9 mouse cellular contexts compared by ENCODE assay signal in genomic region chr1:89860017-89860730, GRCm38 (mm10).
A peak's percentile ranks its signal among the peaks of the same experiment; 100 is the strongest.
DNase-seq lines count a peak whose midpoint lies in the region; ATAC-seq and TF ChIP-seq lines count a peak whose summit lies in the region.
"Had no signal": no experiment of that assay in that cellular context is flagged by ENCODE, and none has a peak within 500 bp of the region (broad histone marks: within the 10 kb centered on the region; RNA-seq: fewer than 3 reads in every experiment).

No protein-coding gene starts in this region.

- no peaks in the 10 kb centered on the region for H3K36me3 ChIP-seq in ES-Bruce4 (ENCODE audit: control insufficient read depth, insufficient read depth, low read length, poor library complexity, severe bottlenecking)
- no peaks in the 10 kb centered on the region for H3K36me3 ChIP-seq in embryonic facial prominence, embryonic 12.5 days
- no peaks in the 10 kb centered on the region for H3K36me3 ChIP-seq in hindbrain, embryonic 15.5 days
- H3K36me3 ChIP-seq in midbrain, embryonic 15.5 days (replicated peaks): no peaks in the 10 kb centered on the region
- H3K36me3 ChIP-seq: liver, embryonic 15.5 days had no signal

- H3K9ac ChIP-seq in ES-Bruce4 (ENCODE audit: low read depth, poor library complexity, severe bottlenecking): no peak overlapping the region
- H3K9ac ChIP-seq in embryonic facial prominence, embryonic 12.5 days: no peak overlapping the region
- H3K9ac ChIP-seq in hindbrain, embryonic 15.5 days: no peak overlapping the region
- H3K9ac ChIP-seq in midbrain, embryonic 15.5 days: no peak overlapping the region
- H3K9ac ChIP-seq: liver, embryonic 15.5 days had no signal

- 44% methylated on average over 2 of the region's 2 CpGs for WGBS in embryonic facial prominence, embryonic 12.5 days
- WGBS in hindbrain, embryonic 15.5 days: 18% methylated on average over 2 of the region's 2 CpGs
- WGBS in midbrain, embryonic 15.5 days: 35% methylated on average over 2 of the region's 2 CpGs

- ATAC-seq in embryonic facial prominence, embryonic 12.5 days (ENCODE audit: insufficient number of reproducible peaks, insufficient read depth, low FRiP score, low TSS enrichment): no peak
- ATAC-seq in hindbrain, embryonic 15.5 days (ENCODE audit: low FRiP score, low read depth): peak; percentile 58
- peak; percentile 46; the same call in 1 of the 2 replicates for ATAC-seq in midbrain, embryonic 15.5 days (replicated peaks)
- ATAC-seq in inflammation-experienced regulatory T-cells, adult 6 months: no peak

- peaks cover 10% of the 10 kb centered on the region for H3K4me1 ChIP-seq in ES-Bruce4 (ENCODE audit: control insufficient read depth, insufficient read depth, low read length)
- peaks cover 14% of the 10 kb centered on the region; the same call in 1 of the 2 replicates for H3K4me1 ChIP-seq in embryonic facial prominence, embryonic 12.5 days
- H3K4me1 ChIP-seq in hindbrain, embryonic 15.5 days (replicated peaks): peaks cover 27% of the 10 kb centered on the region
- peaks cover 14% of the 10 kb centered on the region for H3K4me1 ChIP-seq in midbrain, embryonic 15.5 days
- H3K4me1 ChIP-seq: liver, embryonic 15.5 days had no signal

- peak; percentile 47; the same call in 1 of the 2 replicates for TF ChIP-seq EP300 in ES-Bruce4 (IDR thresholded peaks at IDR 0.05; ENCODE audit: insufficient read depth, low read depth, low read length)

- no peak overlapping the region for H3K4me2 ChIP-seq in embryonic facial prominence, embryonic 12.5 days (replicated peaks)
- H3K4me2 ChIP-seq in hindbrain, embryonic 15.5 days: no peak overlapping the region
- H3K4me2 ChIP-seq in midbrain, embryonic 15.5 days: no peak overlapping the region
- H3K4me2 ChIP-seq: liver, embryonic 15.5 days had no signal

- no peaks in the 10 kb centered on the region for H3K27me3 ChIP-seq in ES-Bruce4 (ENCODE audit: control insufficient read depth, insufficient read depth, low read length, poor library complexity, severe bottlenecking)
- H3K27me3 ChIP-seq in embryonic facial prominence, embryonic 12.5 days: no peaks in the 10 kb centered on the region
- no peaks in the 10 kb centered on the region for H3K27me3 ChIP-seq in hindbrain, embryonic 15.5 days
- no peaks in the 10 kb centered on the region for H3K27me3 ChIP-seq in midbrain, embryonic 15.5 days (replicated peaks)
- H3K27me3 ChIP-seq: liver, embryonic 15.5 days had no signal

- peak; percentile 14 for DNase-seq in adrenal gland, adult 2 months
- DNase-seq in adrenal gland, postnatal 25 days: no peak
- no peak for DNase-seq in spleen, postnatal 10 days (ENCODE audit: low spot score in 2 of 2)

- TF ChIP-seq POLR2A in ES-Bruce4 (IDR thresholded peaks at IDR 0.05; ENCODE audit: insufficient read depth, low read length): no peak

- H3K9me3 ChIP-seq in ES-Bruce4 (replicated peaks; ENCODE audit: control insufficient read depth, insufficient read depth, low read length, poor library complexity, severe bottlenecking): no peaks in the 10 kb centered on the region
- H3K9me3 ChIP-seq in embryonic facial prominence, embryonic 12.5 days: no peaks in the 10 kb centered on the region
- H3K9me3 ChIP-seq in hindbrain, embryonic 15.5 days: no peaks in the 10 kb centered on the region
- H3K9me3 ChIP-seq in midbrain, embryonic 15.5 days: no peaks in the 10 kb centered on the region
- H3K9me3 ChIP-seq: liver, embryonic 15.5 days had no signal

- peak overlapping the region; percentile 51 for H3K27ac ChIP-seq in ES-Bruce4 (ENCODE audit: insufficient read depth, low read length)
- peak overlapping the region; percentile 14; the same call in 1 of the 2 replicates for H3K27ac ChIP-seq in embryonic facial prominence, embryonic 12.5 days
- H3K27ac ChIP-seq in hindbrain, embryonic 15.5 days (replicated peaks): no peak overlapping the region
- H3K27ac ChIP-seq in midbrain, embryonic 15.5 days: peak overlapping the region; percentile 17; the same call in 1 of the 2 replicates
- H3K27ac ChIP-seq: liver, embryonic 15.5 days had no signal

- H3K4me3 ChIP-seq in ES-Bruce4 (ENCODE audit: low read depth, low read length): no peak overlapping the region
- H3K4me3 ChIP-seq in embryonic facial prominence, embryonic 12.5 days: no peak overlapping the region
- H3K4me3 ChIP-seq in hindbrain, embryonic 15.5 days: no peak overlapping the region
- H3K4me3 ChIP-seq in midbrain, embryonic 15.5 days: no peak overlapping the region
- H3K4me3 ChIP-seq: liver, embryonic 15.5 days had no signal

- TF ChIP-seq CTCF in ES-Bruce4 (IDR thresholded peaks at IDR 0.05; ENCODE audit: low read depth, low read length): no peak

Comparison
In these comparisons a context has a peak if more than half of its experiments do, and no peak if none do; other contexts are left out.
1. ATAC-seq: peak in hindbrain, embryonic 15.5 days (single experiment) and midbrain, embryonic 15.5 days (single experiment); none in embryonic facial prominence, embryonic 12.5 days (single experiment) and inflammation-experienced regulatory T-cells, adult 6 months (single experiment).